In the genomic region with DNA sequence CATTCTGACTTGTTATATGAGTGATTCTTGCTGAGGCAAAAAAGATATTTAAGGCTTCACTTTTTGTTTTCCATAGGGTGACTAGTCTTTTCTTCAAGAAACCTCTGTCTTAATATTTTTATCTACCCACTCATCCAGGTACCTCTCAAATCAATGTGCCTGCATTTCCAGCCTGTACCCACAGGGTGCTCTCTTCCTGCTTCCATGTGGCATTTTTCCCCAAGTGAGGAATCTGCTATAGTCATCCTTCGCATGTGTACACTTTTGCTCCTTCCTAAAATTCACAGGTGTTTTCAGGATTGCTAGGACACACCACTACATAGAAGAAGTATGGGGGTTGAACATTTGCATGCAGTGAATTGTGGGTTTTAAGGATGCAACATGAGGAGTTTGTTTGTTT, we compare ENCODE assay signal across 20 mouse cellular contexts. TPM values are rescaled to one million over a fixed set of nuclear protein-coding genes. Genes with fewer than 3 reads are reported as not detected.
DNase-seq lines count a peak whose midpoint lies in the region; ATAC-seq and TF ChIP-seq lines count a peak whose summit lies in the region.
"Had no signal": no experiment of that assay in that cellular context is flagged by ENCODE, and none has a peak within 500 bp of the region (broad histone marks: within the 10 kb centered on the region; RNA-seq: fewer than 3 reads in every experiment).

No protein-coding gene starts in this region.

- H3K36me3 ChIP-seq in intestine, postnatal 0 days (ENCODE audit: control insufficient read depth, insufficient read depth), result peaks cover 27% of the 10 kb centered on the region
- H3K36me3 ChIP-seq in intestine, embryonic 15.5 days, result peaks cover 24% of the 10 kb centered on the region
- H3K36me3 ChIP-seq in lung, embryonic 15.5 days, result peaks cover 41% of the 10 kb centered on the region
- H3K36me3 ChIP-seq in liver, postnatal 0 days (replicated peaks; ENCODE audit: insufficient read depth, low read length), result peaks cover 32% of the 10 kb centered on the region

- no peak overlapping the region for H3K27ac ChIP-seq in intestine, postnatal 0 days (ENCODE audit: low read depth, low read length)
- no peak overlapping the region for H3K27ac ChIP-seq in intestine, embryonic 15.5 days
- no peak overlapping the region for H3K27ac ChIP-seq in lung, embryonic 15.5 days
- H3K27ac ChIP-seq in liver, postnatal 0 days (ENCODE audit: low read depth), result no peak overlapping the region
- H3K27ac ChIP-seq: embryonic facial prominence, embryonic 12.5 days; gastrocnemius, adult 2 months; heart, embryonic 15.5 days; hindbrain, embryonic 15.5 days; kidney, embryonic 15.5 days; macrophage had no signal

- no peak for ATAC-seq in intestine, postnatal 0 days
- ATAC-seq in intestine, embryonic 15.5 days, result no peak
- ATAC-seq in lung, embryonic 15.5 days (ENCODE audit: borderline replicate concordance, extremely low read depth, low FRiP score, low TSS enrichment), result no peak
- no peak for ATAC-seq in liver, postnatal 0 days
- ATAC-seq: CD4-positive, CD25-positive, alpha-beta regulatory T cell, adult 4 months; intestine, embryonic 16.5 days had no signal

- no peak overlapping the region for H3K4me2 ChIP-seq in intestine, postnatal 0 days (replicated peaks; ENCODE audit: low read depth)
- no peak overlapping the region for H3K4me2 ChIP-seq in intestine, embryonic 15.5 days (replicated peaks)
- H3K4me2 ChIP-seq in lung, embryonic 15.5 days, result peak overlapping the region; percentile 58; the same call in 1 of the 2 replicates
- no peak overlapping the region; the same call in 1 of the 2 replicates for H3K4me2 ChIP-seq in liver, postnatal 0 days (ENCODE audit: low read depth, low read length)

- TF ChIP-seq EP300 in liver, postnatal 0 days (IDR thresholded peaks at IDR 0.05; ENCODE audit: low read depth), result no peak

- peaks cover 3% of the 10 kb centered on the region; the same call in 1 of the 2 replicates for H3K4me1 ChIP-seq in intestine, postnatal 0 days (replicated peaks; ENCODE audit: control insufficient read depth, insufficient read depth, low read length)
- peaks cover 7% of the 10 kb centered on the region; the same call in 1 of the 2 replicates for H3K4me1 ChIP-seq in intestine, embryonic 15.5 days (replicated peaks)
- peaks cover 19% of the 10 kb centered on the region for H3K4me1 ChIP-seq in lung, embryonic 15.5 days
- H3K4me1 ChIP-seq in liver, postnatal 0 days (ENCODE audit: insufficient read depth), result peaks cover 36% of the 10 kb centered on the region

- 88% methylated on average over 1 of the region's 1 CpGs for WGBS in intestine, postnatal 0 days
- 91% methylated on average over 1 of the region's 1 CpGs for WGBS in intestine, embryonic 15.5 days
- 95% methylated on average over 1 of the region's 1 CpGs for WGBS in lung, embryonic 15.5 days
- WGBS in liver, postnatal 0 days (ENCODE audit: insufficient replicate concordance), result 86% methylated on average over 1 of the region's 1 CpGs

- no peak for DNase-seq in lung, postnatal 25 days (ENCODE audit: low spot score)
- peak; percentile 50 for DNase-seq in ZHBTc4 (ENCODE audit: low read depth, low spot score)
- no peak for DNase-seq in liver, postnatal 0 days
- no peak for DNase-seq in adrenal gland, adult 18-20 months (ENCODE audit: low spot score in 2 of 2)
- DNase-seq: adrenal gland, adult 8-10 months; cerebellum, adult 2 months; cerebellum, postnatal 25 days; gastrocnemius, adult 2 months; heart, postnatal 4 days; right cerebral cortex, postnatal 14 days had no signal

- no peak overlapping the region for H3K9ac ChIP-seq in intestine, postnatal 0 days (ENCODE audit: low read depth, low read length)
- no peak overlapping the region for H3K9ac ChIP-seq in intestine, embryonic 15.5 days
- H3K9ac ChIP-seq in lung, embryonic 15.5 days, result no peak overlapping the region
- H3K9ac ChIP-seq in liver, postnatal 0 days (replicated peaks), result no peak overlapping the region
- H3K9ac ChIP-seq: embryonic facial prominence, embryonic 12.5 days; heart, embryonic 15.5 days; hindbrain, embryonic 15.5 days; kidney, embryonic 15.5 days had no signal

- peak; percentile 43 for TF ChIP-seq CTCF in intestine, postnatal 0 days (IDR thresholded peaks at IDR 0.05; ENCODE audit: low read depth)
- TF ChIP-seq CTCF in liver, postnatal 0 days (IDR thresholded peaks at IDR 0.05; ENCODE audit: low read depth), result peak; percentile 38

- H3K27me3 ChIP-seq in intestine, postnatal 0 days (replicated peaks; ENCODE audit: control insufficient read depth, insufficient read depth, low read length), result no peaks in the 10 kb centered on the region
- no peaks in the 10 kb centered on the region for H3K27me3 ChIP-seq in intestine, embryonic 15.5 days (replicated peaks)
- H3K27me3 ChIP-seq in lung, embryonic 15.5 days, result no peaks in the 10 kb centered on the region
- no peaks in the 10 kb centered on the region for H3K27me3 ChIP-seq in liver, postnatal 0 days (ENCODE audit: insufficient read depth, low read length)
- H3K27me3 ChIP-seq: embryonic facial prominence, embryonic 12.5 days; heart, embryonic 15.5 days; hindbrain, embryonic 15.5 days; kidney, embryonic 15.5 days had no signal

- no peaks in the 10 kb centered on the region for H3K9me3 ChIP-seq in intestine, postnatal 0 days (ENCODE audit: control insufficient read depth)
- H3K9me3 ChIP-seq in intestine, embryonic 15.5 days, result no peaks in the 10 kb centered on the region
- H3K9me3 ChIP-seq in lung, embryonic 15.5 days, result no peaks in the 10 kb centered on the region
- H3K9me3 ChIP-seq in liver, postnatal 0 days (ENCODE audit: low read length), result no peaks in the 10 kb centered on the region
- H3K9me3 ChIP-seq: embryonic facial prominence, embryonic 12.5 days; heart, embryonic 15.5 days; hindbrain, embryonic 15.5 days; kidney, embryonic 15.5 days had no signal

- no peak overlapping the region for H3K4me3 ChIP-seq in intestine, postnatal 0 days (ENCODE audit: low read depth, low read length)
- H3K4me3 ChIP-seq in intestine, embryonic 15.5 days (replicated peaks), result no peak overlapping the region
- no peak overlapping the region for H3K4me3 ChIP-seq in lung, embryonic 15.5 days
- no peak overlapping the region for H3K4me3 ChIP-seq in liver, postnatal 0 days (ENCODE audit: low read depth, low read length)
- H3K4me3 ChIP-seq: gastrocnemius, adult 2 months; hindbrain, embryonic 15.5 days had no signal

RNA-seq across cellular contexts. Expression of gene Mesd, which starts 10.1 kb away (rescaled TPM):
- 53.6 and 55.0 TPM in 2 replicates for polyA plus RNA-seq in intestine, postnatal 0 days (2015; fragmentation: Nextera tagmentation; extraction: Ambion mirVana)
- polyA plus RNA-seq in intestine, embryonic 15.5 days (2015; fragmentation: Nextera tagmentation; extraction: Ambion mirVana), result 91.2 and 108 TPM in 2 replicates
- polyA plus RNA-seq in lung, embryonic 15.5 days (2015; fragmentation: Nextera tagmentation; extraction: Ambion mirVana), result 135 and 136 TPM in 2 replicates
- 35.8 and 39.6 TPM in 2 replicates for polyA plus RNA-seq in liver, postnatal 0 days (2015; fragmentation: Nextera tagmentation; extraction: Ambion mirVana)
- 100 to 1,000 TPM in 1 of 2 experiments, 10 to 100 TPM in 1; 92.9 to 101 TPM for total RNA-seq in adrenal gland, adult 18-20 months (2021)

RNA-seq across cellular contexts. Expression of gene Tlnrd1, which starts 10.2 kb away (rescaled TPM):
- 11.8 and 12.0 TPM in 2 replicates for polyA plus RNA-seq in intestine, postnatal 0 days (2015; fragmentation: Nextera tagmentation; extraction: Ambion mirVana)
- polyA plus RNA-seq in intestine, embryonic 15.5 days (2015; fragmentation: Nextera tagmentation; extraction: Ambion mirVana), result 13.6 and 13.7 TPM in 2 replicates
- 17.6 and 19.8 TPM in 2 replicates for polyA plus RNA-seq in lung, embryonic 15.5 days (2015; fragmentation: Nextera tagmentation; extraction: Ambion mirVana)
- polyA plus RNA-seq in liver, postnatal 0 days (2015; fragmentation: Nextera tagmentation; extraction: Ambion mirVana), result 6.0 and 7.7 TPM in 2 replicates
- 10 to 100 TPM; 12.7 to 17.4 TPM for total RNA-seq in adrenal gland, adult 18-20 months (2021)
